Mouse (Mus musculus) central nervous system, embryonic 14 days (tissue): Measurements from ENCODE around the gene Nt5dc2. TPM values are rescaled to one million over a fixed set of nuclear protein-coding genes. Genes with fewer than 3 reads are reported as not detected.

Experiments
- polyA plus RNA-seq: library from polyadenylated mRNA; depleted of rRNA; stranded (reverse); fragments of >200 nt; gene quantifications from 2 replicates; pipeline ENCODE4 v1.2.3, GENCODE M21; 2012; rRNA removed

The Nt5dc2 gene
- polyA plus RNA-seq: 298 and 317 TPM in 2 replicates

GRCm38 (mm10) chr14:31130236-31131220, at the start of gene Nt5dc2:
TSS of gene Nt5dc2 (plus strand) at chr14:31131053.

DNA sequence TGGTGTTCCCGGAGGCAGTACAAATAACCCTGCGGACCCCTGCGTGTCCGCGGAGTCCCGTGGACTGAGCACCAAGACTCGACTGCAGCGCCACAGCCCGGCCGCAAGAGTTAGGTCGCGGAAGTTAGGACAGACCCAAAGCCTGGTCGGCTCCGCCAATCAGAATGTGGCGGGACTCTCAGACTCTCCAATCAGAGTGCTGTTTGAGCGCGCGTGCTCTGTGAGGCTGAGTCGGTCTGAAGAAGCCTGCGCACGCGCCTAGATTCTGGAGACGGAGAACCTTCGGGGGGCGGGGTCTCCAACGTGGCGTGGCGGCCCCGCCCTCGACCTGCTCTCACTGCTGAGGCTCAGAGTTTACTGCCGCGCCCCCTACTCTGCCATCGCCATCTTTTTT, 2.0 kb upstream of the Nt5dc2 start, which contains the start of gene Smim4:
Gene Smim4, minus strand, starts transcription at position 131 of the 394 bp plus-strand sequence.

GRCm38 (mm10) chr14:31168425-31168824, 37.6 kb downstream of the Nt5dc2 start, which contains the start of gene Stab1:
TSS of gene Stab1 (minus strand) at chr14:31168641.

Other genes with a start within 250 kb of the Nt5dc2 start
- 0.09 and 0.16 TPM in 2 replicates for gene Itih4, start 244.6 kb upstream of the Nt5dc2 start, polyA plus RNA-seq
- gene Itih3, start 207.3 kb upstream of the Nt5dc2 start, polyA plus RNA-seq: 0.76 and 0.98 TPM in 2 replicates
- gene Itih1, start 187.8 kb upstream of the Nt5dc2 start, polyA plus RNA-seq: not detected in 2 replicates
- 12.6 and 13.0 TPM in 2 replicates for gene Nek4, start 179.7 kb upstream of the Nt5dc2 start, polyA plus RNA-seq
- 127 and 128 TPM in 2 replicates for gene Glt8d1, start 129.7 kb upstream of the Nt5dc2 start, polyA plus RNA-seq
- 242 and 254 TPM in 2 replicates for gene Spcs1, start 129.4 kb upstream of the Nt5dc2 start, polyA plus RNA-seq
- gene Pbrm1, start 111.9 kb upstream of the Nt5dc2 start, polyA plus RNA-seq: 39.0 and 44.0 TPM in 2 replicates
- 85.3 and 97.7 TPM in 2 replicates for gene Gnl3, start 111.9 kb upstream of the Nt5dc2 start, polyA plus RNA-seq
- 35.2 and 35.3 TPM in 2 replicates for gene Smim4, start 2.1 kb upstream of the Nt5dc2 start, polyA plus RNA-seq
- gene Stab1, start 37.6 kb downstream of the Nt5dc2 start, polyA plus RNA-seq: 28.5 and 33.9 TPM in 2 replicates
- gene Tnnc1, start 77.3 kb downstream of the Nt5dc2 start, polyA plus RNA-seq: 3.2 and 86.8 TPM in 2 replicates
- 418 and 447 TPM in 2 replicates for gene Nisch, start 85.9 kb downstream of the Nt5dc2 start, polyA plus RNA-seq
- 2.4 and 3.0 TPM in 2 replicates for gene Sema3g, start 86.8 kb downstream of the Nt5dc2 start, polyA plus RNA-seq
- 8.3 and 8.4 TPM in 2 replicates for gene Phf7, start 120.3 kb downstream of the Nt5dc2 start, polyA plus RNA-seq
- gene Bap1, start 120.4 kb downstream of the Nt5dc2 start, polyA plus RNA-seq: 123 and 131 TPM in 2 replicates
- gene Dnah1, start 192.8 kb downstream of the Nt5dc2 start, polyA plus RNA-seq: 5.7 and 6.7 TPM in 2 replicates
- gene Capn7, start 205.6 kb downstream of the Nt5dc2 start, polyA plus RNA-seq: 64.0 and 66.5 TPM in 2 replicates